Mouse (Mus musculus) activated CD4-positive, CD25-positive, alpha-beta regulatory T cell (primary cell): ENCODE results near the gene Klhdc8a. TPM values are rescaled to one million over a fixed set of nuclear protein-coding genes. Genes with fewer than 3 reads are reported as not detected.

Experiments
- polyA plus RNA-seq, 2 experiments: library from polyadenylated mRNA; unstranded; fragments of 100-300 nt; shearing (Covaris generic); gene quantifications; one replicate each; pipeline ENCODE4 v1.2.1; 2017

Klhdc8a gene
- polyA plus RNA-seq = not detected

GRCm38 (mm10) chr1:132298425-132298800, at the start of gene Klhdc8a:
Gene Klhdc8a (plus strand): TSS chr1:132298626.

DNA sequence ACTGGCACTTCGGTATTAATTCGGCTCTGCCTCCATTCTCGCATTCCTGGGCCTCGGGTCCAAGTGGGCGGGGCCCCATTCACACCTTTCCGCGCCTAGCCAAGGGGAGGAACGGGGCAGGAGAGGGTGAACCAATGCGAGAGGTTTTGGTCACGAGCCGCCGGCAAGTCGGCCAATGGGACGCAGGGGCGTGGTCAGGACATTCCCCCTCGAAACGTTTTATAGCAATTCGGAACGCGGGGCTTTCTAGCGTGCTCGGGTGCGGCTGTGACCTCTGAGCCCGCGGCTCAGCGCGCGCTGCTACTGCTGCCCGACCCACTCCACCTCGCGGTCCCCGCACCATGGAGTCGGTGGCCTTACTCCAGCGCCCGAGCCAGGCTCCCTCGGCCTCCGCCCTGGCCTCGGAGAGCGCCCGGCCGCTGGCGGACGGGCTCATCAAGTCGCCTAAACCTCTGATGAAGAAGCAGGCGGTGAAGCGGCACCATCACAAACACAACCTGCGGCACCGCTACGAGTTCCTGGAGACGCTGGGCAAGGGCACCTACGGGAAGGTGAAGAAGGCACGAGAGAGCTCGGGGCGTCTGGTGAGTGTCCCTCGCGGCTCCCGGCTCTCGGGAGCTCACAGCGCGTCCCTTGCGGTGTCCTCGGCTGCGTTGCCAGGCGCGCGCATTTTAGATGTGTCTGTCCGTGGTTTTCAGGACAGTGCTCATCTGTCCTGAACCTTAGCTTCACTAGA, 17.6 kb downstream of the Klhdc8a start, which contains the start of gene Nuak2:
TSS of gene Nuak2 (plus strand) at position 238 of the 736 bp plus-strand sequence.

Other genes starting within 250 kb of the Klhdc8a start
- 10 to 100 TPM; 81.3 to 88.4 TPM for gene Mfsd4a, start 230.6 kb upstream of the Klhdc8a start, polyA plus RNA-seq
- gene Cdk18, start 158.9 kb upstream of the Klhdc8a start, polyA plus RNA-seq = not detected
- under 1 TPM in 1 of 2 experiments, not detected in 1; 0.25 TPM for gene Lemd1, start 107.2 kb upstream of the Klhdc8a start, polyA plus RNA-seq
- not detected for gene AC124108.1, start 107.2 kb upstream of the Klhdc8a start, polyA plus RNA-seq
- not detected for gene Gm10188, start 68.9 kb upstream of the Klhdc8a start, polyA plus RNA-seq
- 1 to 10 TPM; 3.4 to 3.6 TPM for gene Nuak2, start 17.5 kb downstream of the Klhdc8a start, polyA plus RNA-seq
- under 1 TPM; 0.92 TPM for gene Tmcc2, start 92.7 kb downstream of the Klhdc8a start, polyA plus RNA-seq
- gene Dstyk, start 118.9 kb downstream of the Klhdc8a start, polyA plus RNA-seq = 1 to 10 TPM; 5.3 to 6.7 TPM
- gene Rbbp5, start 178.7 kb downstream of the Klhdc8a start, polyA plus RNA-seq = 10 to 100 TPM; 51.1 to 52.2 TPM
- gene Tmem81, start 207.6 kb downstream of the Klhdc8a start, polyA plus RNA-seq = 1 to 10 TPM; 7.6 TPM
- under 1 TPM; 0.11 TPM for gene Cntn2, start 244.6 kb downstream of the Klhdc8a start, polyA plus RNA-seq